Mouse (Mus musculus) liver, embryonic 16.5 days (tissue): Measurements from ENCODE around the gene Pex26. TPM values are rescaled to one million over a fixed set of nuclear protein-coding genes. Genes with fewer than 3 reads are reported as not detected.
A peak's percentile ranks its signal among the peaks of the same experiment; 100 is the strongest.

Source experiments
- ATAC-seq: fragments of 200-750 bp; cut with Nextera tagmentation; 2 replicates; pipeline ENCODE4 v1.8.0; 2017; ENCODE audit warnings: low read depth, mild to moderate bottlenecking, moderate number of reproducible peaks, moderate library complexity
- H3K27ac ChIP-seq: fragments of 300-500 bp; sonication (generic); 2 replicates; pipeline ENCODE4 v1.5.1; 2014; ENCODE audit warnings: mild to moderate bottlenecking, low read length
- H3K27me3 ChIP-seq: fragments of 300-500 bp; sonication (generic); 2 replicates; pipeline ENCODE4 v1.6.1; 2014; ENCODE audit warnings: low read depth, low read length, mixed read lengths; ENCODE audit not compliant: control insufficient read depth, insufficient read depth
- H3K36me3 ChIP-seq: fragments of 300-500 bp; sonication (generic); 2 replicates; pipeline ENCODE4 v1.6.1; 2014; ENCODE audit warnings: mild to moderate bottlenecking; ENCODE audit not compliant: control insufficient read depth, insufficient read depth
- H3K4me1 ChIP-seq: fragments of 300-500 bp; sonication (generic); 2 replicates; pipeline ENCODE4 v1.6.1; 2014; ENCODE audit warnings: low read depth, low read length, mixed read lengths; ENCODE audit not compliant: control insufficient read depth
- H3K4me2 ChIP-seq: fragments of 300-500 bp; sonication (generic); 2 replicates; pipeline ENCODE4 v1.6.1; 2014; ENCODE audit warnings: low read depth, low read length, mixed read lengths
- H3K4me3 ChIP-seq: fragments of 300-500 bp; sonication (generic); 2 replicates; pipeline ENCODE4 v1.5.1; 2014; ENCODE audit warnings: low read depth, mild to moderate bottlenecking, low read length
- H3K9ac ChIP-seq: fragments of 300-500 bp; sonication (generic); 2 replicates; pipeline ENCODE4 v1.6.1; 2014; ENCODE audit warnings: low read depth, low read length
- H3K9me3 ChIP-seq: fragments of 300-500 bp; sonication (generic); replicated peaks from 2 replicates; pipeline ENCODE4 v1.6.1; 2016; ENCODE audit warnings: low read length; ENCODE audit not compliant: control insufficient read depth
- WGBS: fragments of 180-500 bp; shearing (Covaris S2); extraction: QIAGEN DNeasy Blood & Tissue Kit; methylation state at CpG from one replicate; pipeline ENCODE4 v1.1.7; 2014; ENCODE audit not compliant: insufficient replicate concordance; 5-methylcytosine and 5-hydroxymethylcytosine counted together
- polyA plus RNA-seq: library from polyadenylated mRNA; unstranded; fragments of >200 nt; fragmentation: Nextera tagmentation; extraction: Ambion mirVana; gene quantifications from 2 replicates; pipeline ENCODE4 v1.2.1, GENCODE M21; 2015

Gene Pex26
- polyA plus RNA-seq = 5.7 and 7.8 TPM in 2 replicates

DNA sequence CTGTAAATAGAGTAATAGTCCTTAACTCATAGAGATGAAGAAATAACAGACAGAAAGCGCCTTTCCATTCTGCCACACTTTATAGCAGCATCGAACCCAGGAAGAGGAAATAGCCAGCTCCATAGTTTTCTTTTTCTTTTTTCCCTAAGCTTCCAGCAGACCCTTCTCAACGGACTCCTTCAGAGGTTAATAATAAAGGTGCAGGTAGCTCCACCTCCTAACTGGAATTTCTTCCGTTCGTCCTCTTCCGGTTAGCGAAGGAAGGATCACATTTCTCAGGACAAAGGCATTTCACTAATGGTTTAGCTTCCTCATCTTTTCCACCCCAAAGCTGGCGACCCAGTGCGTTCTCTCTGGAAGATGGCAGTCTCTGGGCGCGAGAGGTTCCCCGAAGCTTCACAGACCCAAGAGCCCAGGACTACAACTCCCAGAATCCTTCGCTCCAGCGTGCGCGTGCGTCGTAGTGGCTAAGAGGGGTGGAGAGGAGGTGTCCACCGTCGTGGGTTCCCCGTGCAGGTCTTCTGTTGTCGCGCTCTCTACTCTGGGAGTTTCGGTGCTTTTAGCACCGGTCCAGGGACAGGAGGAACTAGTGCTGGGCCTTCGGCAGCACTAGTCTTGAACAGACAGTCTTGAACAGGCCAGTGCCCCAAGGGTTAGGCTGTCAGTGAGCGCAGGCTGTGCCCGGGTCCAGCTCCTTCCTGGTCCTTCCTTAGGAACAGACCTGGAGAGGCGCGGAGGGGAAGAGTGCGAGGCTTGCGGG, at the start of gene Pex26:
TSS of gene Pex26 (plus strand) at position 254 of the 760 bp plus-strand sequence.
- peak; percentile 83 for ATAC-seq
- H3K27ac ChIP-seq = peak within 1 kb of the TSS; percentile 64
- H3K4me2 ChIP-seq = peak within 1 kb of the TSS; percentile 98
- WGBS = 1% methylated on average over 32 of the region's 32 CpGs
- peak within 1 kb of the TSS; percentile 76 for H3K9ac ChIP-seq
- no peaks in the 10 kb centered on the region; the same call in 1 of the 2 replicates for H3K36me3 ChIP-seq
- H3K27me3 ChIP-seq = no peaks in the 10 kb centered on the region
- H3K4me3 ChIP-seq = peak within 1 kb of the TSS; percentile 80
- no peaks in the 10 kb centered on the region for H3K9me3 ChIP-seq
- peaks cover 21% of the 10 kb centered on the region for H3K4me1 ChIP-seq

DNA sequence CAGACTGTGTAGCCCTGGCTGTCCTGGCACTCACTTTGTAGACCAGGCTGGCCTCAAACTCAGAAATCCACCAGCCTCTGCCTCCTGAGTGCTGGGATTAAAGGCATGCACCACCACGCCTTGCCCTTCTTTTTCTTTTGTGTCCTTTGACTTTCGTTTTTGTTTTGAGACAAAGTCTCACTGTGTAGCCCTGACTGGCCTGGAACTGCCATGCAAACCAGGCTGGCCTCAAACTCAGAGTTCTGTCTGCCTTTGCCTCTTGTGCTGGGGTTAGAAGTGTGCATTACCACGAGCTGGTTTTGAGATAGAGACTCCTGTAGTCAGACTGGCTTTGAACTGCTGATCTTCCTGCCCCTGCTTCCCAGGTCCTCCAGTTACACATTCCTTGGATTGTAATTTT, 49.2 kb upstream of the Pex26 start:
- Histone ChIP-seq H3K4me1 (peaks cover 15% of the 10 kb centered on the region), H3K36me3 (no peaks in the 10 kb centered on the region), H3K9me3 (no peaks in the 10 kb centered on the region), H3K27ac (no peak overlapping the region), H3K4me2 (no peak overlapping the region), H3K27me3 (peaks cover 34% of the 10 kb centered on the region), H3K9ac (no peak overlapping the region), H3K4me3 (no peak overlapping the region)
- 42% methylated on average over 3 of the region's 3 CpGs for WGBS
- ATAC-seq = no peak

DNA sequence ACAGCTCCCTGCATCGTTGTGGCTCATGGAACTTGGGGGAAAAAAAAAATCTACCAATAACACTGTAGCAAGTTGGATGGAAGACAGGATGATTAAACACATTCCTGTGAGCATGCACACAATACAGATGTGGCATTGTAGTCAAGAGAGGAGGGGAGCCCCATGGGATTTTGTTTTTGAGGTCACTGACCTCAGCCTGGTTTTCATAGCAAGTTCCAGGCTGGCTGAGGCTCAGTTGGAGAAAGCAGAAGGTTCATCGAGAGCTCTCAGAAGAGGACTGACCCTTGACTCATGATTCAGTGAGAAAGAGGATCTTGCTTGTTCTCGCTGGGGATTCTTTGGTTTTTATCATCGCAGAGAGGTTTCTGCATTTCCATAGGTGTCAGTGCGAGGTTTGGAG, 48.6 kb upstream of the Pex26 start:
- no peak overlapping the region for H3K9ac ChIP-seq
- 45% methylated on average over 5 of the region's 5 CpGs for WGBS
- no peak overlapping the region for H3K4me2 ChIP-seq
- H3K4me3 ChIP-seq = no peak overlapping the region
- H3K9me3 ChIP-seq = no peaks in the 10 kb centered on the region
- peaks cover 30% of the 10 kb centered on the region for H3K27me3 ChIP-seq
- no peaks in the 10 kb centered on the region for H3K36me3 ChIP-seq
- no peak overlapping the region for H3K27ac ChIP-seq
- ATAC-seq = no peak
- H3K4me1 ChIP-seq = peaks cover 9% of the 10 kb centered on the region

DNA sequence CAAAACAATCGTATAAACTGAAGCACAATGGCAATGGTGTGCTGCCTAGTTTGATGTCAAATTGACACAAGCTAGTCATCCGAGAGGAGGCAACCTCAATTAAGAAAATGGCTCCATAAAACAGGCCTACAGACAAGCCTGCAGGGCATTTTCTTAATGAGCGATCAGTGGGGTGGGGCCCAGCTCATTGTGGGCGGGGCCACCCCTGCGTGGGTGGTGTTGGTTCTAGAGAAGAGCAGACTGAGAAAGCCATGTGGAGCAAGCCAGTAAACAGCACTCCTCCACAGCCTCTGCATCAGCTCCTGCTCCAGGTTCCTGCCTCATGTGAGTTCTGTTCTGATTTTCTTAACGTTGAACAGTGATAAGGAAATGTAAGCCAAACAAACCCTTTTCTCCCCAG, 46.2 kb upstream of the Pex26 start:
- H3K4me3 ChIP-seq = no peak overlapping the region
- ATAC-seq = no peak

DNA sequence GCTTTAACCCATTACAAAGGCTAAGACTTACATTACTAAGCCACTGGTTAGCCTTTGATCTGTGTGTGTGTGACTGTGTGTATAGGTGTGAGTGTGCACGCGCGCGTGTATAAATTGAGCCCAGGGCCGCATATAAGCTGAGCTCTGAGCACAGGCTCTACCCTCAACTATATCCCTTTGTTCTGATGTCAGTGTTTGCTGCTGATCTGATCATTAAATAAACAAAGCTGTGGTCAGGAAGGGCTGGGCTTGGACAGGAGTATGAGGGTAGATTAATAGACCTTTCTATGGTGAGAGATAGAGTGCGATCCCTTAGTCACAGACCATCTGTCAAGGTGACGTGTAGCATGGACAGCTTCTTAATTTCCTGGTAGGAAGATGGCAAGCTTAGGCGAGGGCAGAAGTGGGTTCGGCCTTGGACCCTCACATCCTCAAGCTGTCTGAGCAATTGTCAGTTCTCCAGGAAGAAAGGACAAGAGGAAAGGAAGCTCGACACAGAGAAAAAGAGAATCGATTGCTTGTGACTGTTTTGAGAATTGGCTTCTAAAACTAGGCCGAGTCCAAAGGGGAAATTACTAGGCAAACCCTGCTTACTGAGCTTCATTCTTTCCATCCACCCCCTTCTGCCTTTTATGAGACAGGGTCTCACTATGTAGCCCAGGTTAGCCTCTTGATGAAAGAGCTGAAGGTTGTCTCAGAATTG, 45.0 kb upstream of the Pex26 start:
- Histone ChIP-seq H3K9ac (no peak overlapping the region), H3K4me2 (no peak overlapping the region), H3K4me3 (no peak overlapping the region), H3K36me3 (no peaks in the 10 kb centered on the region), H3K9me3 (no peaks in the 10 kb centered on the region), H3K27ac (no peak overlapping the region), H3K4me1 (no peaks in the 10 kb centered on the region; the same call in 1 of the 2 replicates), H3K27me3 (peaks cover 2% of the 10 kb centered on the region; the same call in 1 of the 2 replicates)
- 56% methylated on average over 12 of the region's 12 CpGs for WGBS
- 0 out of 2 replicates have a peak, but pooled peaks have one; percentile 13 for ATAC-seq

More for the DNA sequence above, 46.2 kb upstream of the Pex26 start:
- Histone ChIP-seq H3K9me3 (no peaks in the 10 kb centered on the region), H3K27ac (no peak overlapping the region), H3K4me2 (no peak overlapping the region), H3K4me1 (no peaks in the 10 kb centered on the region), H3K27me3 (peaks cover 11% of the 10 kb centered on the region), H3K36me3 (no peaks in the 10 kb centered on the region), H3K9ac (no peak overlapping the region)
- WGBS = 35% methylated on average over 6 of the region's 6 CpGs

DNA sequence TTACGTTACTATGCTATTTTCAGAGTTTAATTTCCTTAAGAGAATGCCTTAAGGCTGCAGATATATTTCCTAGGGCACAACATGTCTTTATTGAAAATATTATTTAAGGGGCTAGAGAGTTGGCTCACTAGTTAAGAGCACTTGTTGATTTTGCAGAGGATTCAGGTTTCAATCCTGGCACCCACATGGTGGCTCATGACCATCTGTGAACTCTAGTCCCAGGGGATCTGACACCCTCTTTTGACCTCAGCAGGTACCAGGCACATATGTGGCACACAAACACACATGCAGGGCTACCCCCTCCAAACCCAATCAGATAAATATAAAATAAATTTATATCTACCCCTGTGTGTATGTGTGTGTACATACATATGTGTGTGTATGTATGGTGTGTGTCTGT, 44.2 kb upstream of the Pex26 start:
- peaks cover 1% of the 10 kb centered on the region for H3K4me1 ChIP-seq
- H3K27me3 ChIP-seq = no peaks in the 10 kb centered on the region
- ATAC-seq = no peak
- no peak overlapping the region for H3K27ac ChIP-seq
- no peak overlapping the region for H3K4me2 ChIP-seq
- 51% methylated on average over 1 of the region's 1 CpGs for WGBS
- H3K4me3 ChIP-seq = no peak overlapping the region
- no peak overlapping the region for H3K9ac ChIP-seq
- no peaks in the 10 kb centered on the region for H3K9me3 ChIP-seq
- no peaks in the 10 kb centered on the region for H3K36me3 ChIP-seq

DNA sequence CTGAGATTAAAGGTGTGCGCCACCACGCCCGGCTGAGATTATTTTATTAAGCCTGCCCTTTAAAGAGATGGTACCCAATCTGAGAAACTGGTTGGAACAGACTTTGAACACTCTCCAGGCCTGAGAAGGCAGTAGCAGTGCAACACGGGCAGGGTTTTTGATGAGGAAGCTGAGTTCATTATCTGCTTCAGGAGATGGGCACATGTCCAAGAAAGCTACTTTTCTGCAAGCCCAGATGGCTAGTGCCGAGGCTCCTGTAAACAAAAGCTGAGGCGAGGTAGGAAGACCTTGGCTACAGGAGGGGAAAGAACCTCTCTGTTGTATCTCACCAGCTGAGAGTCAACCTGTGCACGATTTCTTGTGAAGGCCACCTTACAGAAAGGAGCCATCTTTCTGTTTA, 41.2 kb upstream of the Pex26 start:
- Histone ChIP-seq H3K27ac (no peak overlapping the region), H3K4me1 (peaks cover 2% of the 10 kb centered on the region), H3K36me3 (no peaks in the 10 kb centered on the region), H3K9me3 (no peaks in the 10 kb centered on the region), H3K4me2 (no peak overlapping the region), H3K4me3 (no peak overlapping the region), H3K27me3 (no peaks in the 10 kb centered on the region), H3K9ac (no peak overlapping the region)
- ATAC-seq = no peak
- 56% methylated on average over 7 of the region's 7 CpGs for WGBS

DNA sequence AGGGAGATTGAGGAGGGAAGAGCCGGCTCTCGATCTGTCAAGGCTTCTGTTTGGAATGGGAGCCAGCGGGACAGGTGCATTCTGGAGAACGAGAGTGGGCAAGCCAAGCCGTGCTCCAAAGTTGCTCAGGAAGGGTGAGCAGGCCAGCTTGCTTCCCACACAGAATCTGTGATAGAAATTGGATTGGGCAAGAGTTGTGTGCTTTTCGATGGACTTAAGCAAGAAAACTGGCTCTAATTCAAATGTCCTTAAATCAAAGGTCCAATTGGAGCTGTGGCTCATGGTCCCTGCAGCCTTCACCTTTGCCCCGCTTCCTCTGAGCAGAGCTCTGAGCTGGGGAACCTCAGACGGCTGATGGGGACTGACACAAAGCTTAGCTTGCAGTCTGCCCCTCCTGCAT, 40.0 kb upstream of the Pex26 start:
- peak overlapping the region; percentile 58 for H3K27ac ChIP-seq
- no peak overlapping the region for H3K9ac ChIP-seq
- H3K36me3 ChIP-seq = no peaks in the 10 kb centered on the region
- WGBS = 56% methylated on average over 8 of the region's 8 CpGs
- no peak overlapping the region for H3K4me3 ChIP-seq
- peak; percentile 85 for ATAC-seq
- no peak overlapping the region for H3K4me2 ChIP-seq
- no peaks in the 10 kb centered on the region for H3K9me3 ChIP-seq
- peaks cover 2% of the 10 kb centered on the region for H3K4me1 ChIP-seq
- no peaks in the 10 kb centered on the region for H3K27me3 ChIP-seq

DNA sequence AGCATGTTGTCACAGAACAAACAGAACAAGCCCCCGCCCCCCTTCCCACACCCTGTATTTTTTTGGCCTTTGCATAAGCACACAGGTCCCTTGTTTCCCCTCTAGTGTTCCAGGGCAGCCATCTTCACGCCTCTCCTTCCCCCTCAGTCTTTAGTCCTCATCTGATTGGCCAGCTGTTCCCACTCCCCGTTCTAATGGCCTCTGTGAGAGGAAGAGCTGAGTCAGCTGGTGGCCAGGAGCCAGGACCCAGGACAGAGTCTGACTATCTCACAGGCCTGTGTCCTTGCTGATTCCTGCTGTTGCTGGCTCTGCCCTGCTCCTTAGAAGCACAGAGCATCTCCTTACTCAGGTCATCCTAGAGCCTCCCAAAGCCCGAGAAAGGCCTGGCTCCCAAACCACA, 39.4 kb upstream of the Pex26 start:
- H3K9ac ChIP-seq = no peak overlapping the region
- H3K27ac ChIP-seq = peak overlapping the region; percentile 58
- ATAC-seq = peak; percentile 78
- H3K9me3 ChIP-seq = no peaks in the 10 kb centered on the region
- peaks cover 2% of the 10 kb centered on the region for H3K4me1 ChIP-seq
- no peaks in the 10 kb centered on the region for H3K27me3 ChIP-seq
- H3K36me3 ChIP-seq = no peaks in the 10 kb centered on the region
- WGBS = 36% methylated on average over 4 of the region's 4 CpGs
- H3K4me2 ChIP-seq = no peak overlapping the region
- H3K4me3 ChIP-seq = no peak overlapping the region
